Mouse (Mus musculus) lung, postnatal 25 days (tissue): ENCODE data around the gene Alb.

Experiments
- DNase-seq: peaks from one replicate; pipeline ENCODE4 v3.0.0; 2022; ENCODE audit warnings: low spot score

The Alb gene

DNA sequence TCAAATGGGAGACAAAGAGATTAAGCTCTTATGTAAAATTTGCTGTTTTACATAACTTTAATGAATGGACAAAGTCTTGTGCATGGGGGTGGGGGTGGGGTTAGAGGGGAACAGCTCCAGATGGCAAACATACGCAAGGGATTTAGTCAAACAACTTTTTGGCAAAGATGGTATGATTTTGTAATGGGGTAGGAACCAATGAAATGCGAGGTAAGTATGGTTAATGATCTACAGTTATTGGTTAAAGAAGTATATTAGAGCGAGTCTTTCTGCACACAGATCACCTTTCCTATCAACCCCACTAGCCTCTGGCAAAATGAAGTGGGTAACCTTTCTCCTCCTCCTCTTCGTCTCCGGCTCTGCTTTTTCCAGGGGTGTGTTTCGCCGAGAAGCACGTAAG, at the start of gene Alb:
Alb (plus strand) TSS at position 279 of the 400 bp plus-strand sequence.
- DNase-seq = peak; percentile 7

DNA sequence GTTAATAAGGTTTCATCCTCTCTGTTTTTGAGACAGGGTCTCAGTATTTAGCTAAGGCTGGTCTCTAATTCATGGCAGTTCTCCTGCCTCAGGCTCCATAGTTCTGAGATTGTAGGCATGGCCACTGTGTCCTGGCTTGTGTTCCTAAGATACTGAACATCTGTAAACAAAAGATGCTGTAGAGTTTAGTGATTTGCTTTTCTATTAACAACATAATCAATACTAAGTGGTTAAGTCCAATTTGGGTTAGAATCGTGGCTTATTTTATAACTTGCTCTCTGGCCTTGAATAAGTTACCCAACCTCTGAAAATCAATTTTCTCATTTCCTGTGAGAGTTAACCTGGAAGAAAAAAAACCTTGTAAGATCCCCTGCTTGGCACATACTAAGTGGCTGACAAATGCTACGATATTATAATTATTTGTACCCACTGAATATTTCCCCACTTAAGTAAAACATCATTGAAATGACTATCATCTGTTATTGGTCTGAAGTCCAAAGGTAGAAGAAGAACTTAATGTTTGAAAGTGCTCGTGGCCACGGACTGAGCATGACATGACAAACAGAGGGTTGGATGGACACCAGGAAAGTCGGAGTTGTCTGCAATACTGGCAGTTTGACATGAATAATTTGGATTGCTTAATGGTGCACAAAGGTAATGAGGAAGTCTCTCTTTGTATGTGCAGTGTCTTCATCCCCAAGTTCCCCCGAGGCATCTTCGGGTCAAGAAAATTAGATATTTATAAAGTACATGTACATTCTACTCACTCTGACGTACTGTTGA, 46.4 kb upstream of the Alb start:
- peak; percentile 5 for DNase-seq

DNA sequence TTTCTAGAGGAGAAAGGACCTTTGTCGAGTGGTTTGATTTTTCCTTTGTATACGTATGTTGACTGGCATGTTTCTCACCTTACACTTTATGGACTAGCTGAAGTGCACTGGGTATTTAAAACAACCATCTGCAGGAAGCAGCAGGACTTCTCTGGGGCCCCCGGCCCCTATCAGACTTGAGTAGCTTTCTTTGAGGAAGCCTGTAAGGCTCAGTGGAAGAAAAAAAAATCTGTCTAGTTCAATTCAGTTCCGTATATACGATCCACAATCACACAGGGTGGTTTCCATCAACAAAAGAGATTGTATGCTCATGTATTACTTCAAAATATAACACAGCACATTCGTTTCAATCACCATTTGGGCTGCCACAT, 45.8 kb upstream of the Alb start:
- DNase-seq = no peak

DNA sequence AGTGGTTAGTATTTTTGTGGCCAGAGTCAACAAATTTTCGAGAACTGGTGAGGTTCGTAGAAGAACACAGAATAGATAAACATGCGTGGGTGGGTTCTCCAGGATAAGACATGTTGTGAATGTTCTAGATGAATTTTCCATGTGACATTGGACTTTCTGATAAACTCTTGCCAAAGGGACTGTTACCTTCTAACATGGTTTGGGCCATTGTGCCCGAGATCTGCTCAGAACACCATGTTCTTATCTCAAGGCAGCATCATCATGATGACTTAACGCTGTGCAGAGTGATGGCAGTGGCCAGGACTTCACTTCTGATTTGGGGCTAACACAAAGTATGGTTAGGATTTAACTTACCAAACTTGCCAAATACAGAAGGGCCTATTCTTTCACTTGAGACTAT, 36.1 kb upstream of the Alb start:
- no peak for DNase-seq

GRCm38 (mm10) chr5:90425191-90425590, 35.5 kb upstream of the Alb start:
- DNase-seq = no peak

DNA sequence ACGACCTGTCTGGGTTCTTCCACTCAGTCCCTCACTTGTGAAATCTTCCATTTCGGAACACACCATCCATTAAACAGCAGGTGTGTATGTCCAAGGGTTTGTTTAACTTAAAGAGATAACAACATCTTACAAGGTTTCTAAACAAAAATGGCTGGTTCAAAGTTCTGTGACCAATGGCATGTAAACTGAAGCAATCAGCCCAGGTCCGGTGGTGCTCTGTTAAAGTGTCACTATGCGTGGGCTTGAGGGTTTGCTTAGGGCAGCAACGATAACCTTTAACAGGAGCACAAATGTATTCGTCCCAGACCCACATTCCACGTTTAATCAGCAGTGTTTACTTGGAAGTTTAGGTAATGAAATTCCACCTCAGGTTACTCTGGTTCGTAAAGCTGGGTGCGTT, 29.6 kb upstream of the Alb start:
- no peak for DNase-seq

DNA sequence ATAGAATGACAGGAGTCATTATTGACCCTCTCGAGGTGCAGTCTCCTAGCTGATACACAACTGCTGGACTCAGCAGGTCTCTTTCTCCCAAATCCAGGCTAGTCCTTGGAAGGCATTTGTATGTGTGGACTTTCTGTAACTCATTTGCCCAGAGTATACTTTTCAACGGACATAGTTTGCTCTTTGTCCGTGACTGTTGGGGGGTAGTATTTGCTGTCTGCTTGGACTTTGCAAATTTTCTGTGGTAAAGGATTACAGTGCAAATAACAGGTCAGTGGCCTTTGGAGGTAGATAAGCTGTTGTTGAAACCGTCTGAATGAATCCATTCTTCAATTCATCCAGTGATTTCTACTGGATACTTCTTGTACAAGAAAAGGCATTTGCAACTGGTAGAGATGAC, 21.5 kb upstream of the Alb start:
- DNase-seq = no peak

DNA sequence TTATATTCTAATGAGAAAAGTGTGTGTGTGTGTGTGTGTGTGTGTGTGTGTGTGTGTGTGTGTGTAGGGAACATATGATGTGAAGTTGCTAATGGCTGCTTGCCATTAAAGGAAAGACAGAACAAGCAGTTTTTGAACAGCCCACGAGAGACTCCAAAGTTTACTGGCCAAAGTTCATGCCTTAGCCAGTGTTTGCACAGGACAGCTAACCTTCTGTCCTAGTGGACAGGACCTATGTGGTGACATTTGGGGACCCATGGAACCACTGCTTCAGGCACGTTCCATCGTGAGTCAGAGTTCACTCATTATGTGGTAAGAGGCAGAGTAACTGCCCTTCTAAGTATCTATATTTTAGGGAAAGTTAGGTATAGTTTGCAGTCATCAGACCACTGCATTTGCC, 13.1 kb upstream of the Alb start:
- DNase-seq = no peak

DNA sequence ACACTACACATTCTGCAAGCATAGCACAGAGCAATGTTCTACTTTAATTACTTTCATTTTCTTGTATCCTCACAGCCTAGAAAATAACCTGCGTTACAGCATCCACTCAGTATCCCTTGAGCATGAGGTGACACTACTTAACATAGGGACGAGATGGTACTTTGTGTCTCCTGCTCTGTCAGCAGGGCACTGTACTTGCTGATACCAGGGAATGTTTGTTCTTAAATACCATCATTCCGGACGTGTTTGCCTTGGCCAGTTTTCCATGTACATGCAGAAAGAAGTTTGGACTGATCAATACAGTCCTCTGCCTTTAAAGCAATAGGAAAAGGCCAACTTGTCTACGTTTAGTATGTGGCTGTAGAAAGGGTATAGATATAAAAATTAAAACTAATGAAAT, 10.7 kb upstream of the Alb start:
- no peak for DNase-seq

DNA sequence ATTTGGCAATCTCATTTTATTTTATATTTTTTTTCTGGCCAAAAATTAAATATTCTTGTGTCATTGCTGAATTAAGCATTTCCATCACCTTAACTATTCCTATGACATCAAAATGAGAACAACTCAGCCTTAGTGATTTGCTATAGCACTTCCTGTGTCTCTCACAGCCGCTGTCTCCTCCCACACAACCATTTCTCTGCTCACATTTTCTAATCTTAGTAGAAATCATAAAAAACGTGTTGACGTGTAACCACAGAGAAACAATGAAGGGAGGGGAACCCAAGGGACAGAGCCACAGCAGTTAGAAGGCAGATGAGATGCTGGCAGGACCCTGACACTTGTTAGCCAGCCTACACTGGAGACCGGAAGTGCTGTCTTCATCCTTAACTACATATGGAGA, 8.0 kb upstream of the Alb start:
- DNase-seq = no peak

DNA sequence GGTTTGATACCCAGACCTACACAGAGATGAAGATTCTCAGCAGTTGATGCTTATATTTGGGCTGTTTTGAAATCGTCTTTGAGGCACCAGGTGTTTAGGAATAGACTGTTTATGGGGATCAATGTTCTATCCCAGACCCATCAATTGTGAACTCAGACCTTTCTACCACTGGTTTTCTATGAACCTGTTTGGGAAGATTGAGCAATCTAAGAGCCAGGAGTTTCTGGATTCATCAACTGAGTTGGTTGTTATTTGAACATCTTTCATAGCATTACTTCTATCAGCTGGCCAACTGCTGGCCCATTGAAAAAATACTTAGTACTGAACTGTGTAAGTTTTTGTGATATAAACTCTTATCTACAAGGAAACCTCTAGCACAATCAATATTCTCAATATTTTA, 3.5 kb upstream of the Alb start:
- DNase-seq = no peak

DNA sequence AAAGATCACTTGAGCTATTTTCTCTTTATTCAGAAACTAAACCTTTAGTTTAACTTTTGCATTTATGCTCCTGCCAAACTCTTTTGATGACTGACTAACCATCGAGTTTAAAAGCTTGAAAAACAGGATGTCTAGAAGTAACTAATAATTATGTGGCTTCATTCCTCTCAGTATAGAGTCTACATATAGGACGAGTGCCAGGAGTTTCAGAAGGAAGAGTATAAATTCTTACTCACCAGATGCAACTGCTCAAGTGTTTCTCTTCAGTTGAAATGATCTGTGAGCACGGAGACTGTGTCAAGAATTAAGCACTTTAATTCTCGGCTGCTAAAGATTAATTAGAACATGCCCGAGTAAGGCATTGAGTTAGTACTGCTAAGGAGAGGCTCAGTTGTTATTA, 2.0 kb upstream of the Alb start:
- DNase-seq = no peak

- no peak for DNase-seq
These were observed 6.1 kb downstream of the Alb start for GRCm38 (mm10) chr5:90466806-90467205.

- peak; percentile 31 for DNase-seq
These were observed 6.5 kb downstream of the Alb start for GRCm38 (mm10) chr5:90467245-90467644.

DNA sequence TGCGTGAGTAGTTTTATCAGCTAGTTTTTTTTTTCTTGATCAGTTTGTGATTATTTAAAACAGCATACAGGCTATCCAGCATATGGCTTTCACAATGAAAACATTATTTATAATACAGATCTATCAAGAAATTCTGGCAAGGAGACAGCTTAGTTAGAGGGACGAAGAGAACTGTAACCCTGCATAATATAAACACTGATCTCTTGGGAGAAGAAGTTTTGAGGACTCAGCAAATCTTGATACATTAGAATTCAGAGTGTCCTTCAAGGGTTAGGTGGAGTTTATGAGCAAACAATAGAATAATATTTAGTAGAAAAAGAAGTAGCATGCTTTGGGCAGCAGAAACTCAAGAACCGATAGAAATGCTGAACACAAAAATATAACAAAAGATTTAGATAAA, 10.1 kb downstream of the Alb start:
- no peak for DNase-seq

DNA sequence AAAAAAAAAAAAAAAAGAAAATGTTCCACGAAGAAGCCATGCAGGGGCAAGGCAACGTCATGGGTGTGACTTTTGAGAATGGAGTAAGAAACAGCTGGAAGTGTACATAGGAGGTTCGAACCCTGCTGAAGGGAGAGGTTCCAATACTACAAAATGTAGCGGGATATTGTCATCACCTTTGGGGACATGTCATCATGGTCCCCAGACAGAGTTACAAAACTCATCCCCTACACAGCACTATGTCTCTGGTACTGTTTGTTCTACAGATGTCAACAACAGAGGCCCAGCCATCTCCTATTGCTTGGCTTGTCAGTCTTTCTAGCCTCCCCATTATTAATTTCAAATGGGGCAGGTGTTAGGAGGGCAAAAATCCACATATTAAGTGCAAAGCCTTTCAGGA, 13.2 kb downstream of the Alb start:
- DNase-seq = no peak

GRCm38 (mm10) chr5:90474369-90474768, 13.7 kb downstream of the Alb start:
- DNase-seq = no peak

- DNase-seq = no peak
These were observed 16.0 kb downstream of the Alb start for GRCm38 (mm10) chr5:90476741-90477140.

DNA sequence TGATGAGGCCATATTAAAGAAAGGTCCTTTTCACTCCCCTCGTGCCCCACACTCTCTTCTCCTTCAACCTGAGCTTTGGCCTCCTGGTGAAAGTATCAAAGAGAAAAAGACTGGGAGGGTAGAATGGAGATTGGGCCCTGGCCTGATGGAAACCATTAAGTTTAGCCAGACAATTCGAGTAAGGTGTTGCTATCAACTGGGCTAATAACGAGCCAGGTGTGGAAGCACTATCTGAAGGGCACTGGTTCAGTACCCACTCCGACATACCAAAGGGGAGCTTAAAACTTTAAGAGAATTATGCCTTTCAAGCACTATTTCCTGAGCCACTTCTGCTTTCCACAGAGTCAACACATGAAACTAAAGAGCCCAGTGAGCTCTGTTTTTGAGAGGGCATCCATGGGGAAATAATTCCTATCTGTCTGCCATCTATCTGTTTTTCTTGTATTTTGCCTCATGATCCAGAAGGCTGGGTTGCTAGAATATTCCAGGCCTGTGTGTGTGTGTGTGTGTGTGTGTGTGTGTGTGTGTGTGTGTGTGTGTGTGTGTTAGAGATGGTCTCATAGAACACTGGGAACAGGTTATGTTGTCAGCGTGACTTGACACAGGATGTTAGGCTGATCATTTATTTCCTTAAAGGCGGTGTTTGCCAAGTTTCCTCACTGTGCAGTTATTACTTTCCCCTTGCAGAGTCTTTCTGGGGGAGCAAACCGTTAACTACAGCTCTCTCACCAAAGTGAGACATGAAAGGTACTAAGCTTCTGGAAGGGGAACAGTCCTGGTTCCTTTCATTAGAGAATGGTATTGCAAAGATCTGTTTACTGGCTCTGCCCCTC, 16.8 kb downstream of the Alb start:
- DNase-seq = no peak

GRCm38 (mm10) chr5:90478886-90479285, 18.2 kb downstream of the Alb start:
- no peak for DNase-seq

GRCm38 (mm10) chr5:90485597-90485996, 24.9 kb downstream of the Alb start:
- DNase-seq = no peak

DNA sequence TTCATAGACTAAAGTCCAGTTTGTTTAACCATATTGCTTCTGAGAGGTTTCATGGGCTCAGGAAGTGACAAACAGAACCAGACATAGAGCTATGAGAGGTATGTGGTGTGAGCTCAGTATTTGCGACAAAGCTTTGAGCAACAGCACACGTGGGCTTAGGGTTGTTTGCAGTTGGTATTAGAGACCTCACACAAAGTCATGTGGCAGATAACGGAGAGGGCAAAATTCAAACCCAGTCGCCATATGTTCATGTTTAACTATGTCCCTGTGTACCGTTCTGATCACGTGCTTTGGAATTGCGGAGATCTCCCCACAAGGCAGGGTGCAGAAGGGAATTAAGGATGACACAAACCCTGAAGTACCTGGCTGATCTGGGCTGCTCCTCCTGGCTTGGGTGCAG, 27.6 kb downstream of the Alb start:
- DNase-seq = no peak

GRCm38 (mm10) chr5:90490518-90490917, 29.8 kb downstream of the Alb start, which contains the start of gene Afp:
Gene Afp (plus strand): TSS chr5:90490737.
- DNase-seq = no peak

DNA sequence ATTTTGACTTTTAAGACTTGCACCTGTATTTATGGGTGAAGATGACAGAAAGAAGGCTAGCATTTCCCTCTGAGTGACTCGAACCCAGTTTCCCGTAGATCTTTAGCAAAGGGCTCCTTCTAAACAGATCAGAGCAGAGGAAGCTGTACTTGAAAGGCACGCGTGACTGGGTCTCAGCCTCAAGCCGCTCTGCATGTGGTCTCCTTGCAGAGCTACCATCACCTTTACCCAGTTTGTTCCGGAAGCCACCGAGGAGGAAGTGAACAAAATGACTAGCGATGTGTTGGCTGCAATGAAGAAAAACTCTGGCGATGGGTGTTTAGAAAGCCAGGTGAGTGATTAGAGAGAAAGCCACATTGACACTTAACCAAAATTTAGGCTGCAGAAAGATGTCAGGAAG, 31.7 kb downstream of the Alb start:
- DNase-seq = peak; percentile 21
